Mouse (Mus musculus): ENCODE measurements around the gene Ttc7.

- TF ChIP-seq CTCF (IDR thresholded peaks at IDR 0.05 in 2 of 3, conservative IDR thresholded peaks at IDR 0.05 in 1 of 3; ENCODE audit: control insufficient read depth in 1 of 3, insufficient read depth in 1 of 3, low read depth in 2 of 3, low read length in 3 of 3, poor library complexity in 1 of 3, severe bottlenecking in 1 of 3) (no peak), EP300 (IDR thresholded peaks at IDR 0.05; ENCODE audit: low read depth in 1 of 2, low read length in 2 of 2) (no peak), MEF2A (IDR thresholded peaks at IDR 0.05; ENCODE audit: extremely low read depth, insufficient replicate concordance, low read depth, low read length, poor library complexity, severe bottlenecking) (no peak), TBP (IDR thresholded peaks at IDR 0.05; ENCODE audit: low read depth, low read length) (no peak), POLR2A (IDR thresholded peaks at IDR 0.05; ENCODE audit: control insufficient read depth in 1 of 2, insufficient read depth in 1 of 2, low read depth in 1 of 2, low read length in 2 of 2, poor library complexity in 1 of 2) (peak; percentile 68 to 81; a peak in 3 of 4 replicates), ZNF384 (IDR thresholded peaks at IDR 0.05; ENCODE audit: low read depth, low read length) (no peak), POLR2AphosphoS2 (IDR thresholded peaks at IDR 0.05; ENCODE audit: low read length) (no peak; the same call in 1 of the 2 replicates), SMC3 (IDR thresholded peaks at IDR 0.05; ENCODE audit: low read depth, low read length) (no peak), GATA1 (IDR thresholded peaks at IDR 0.05; ENCODE audit: low read depth, low read length) (no peak), TCF12 (IDR thresholded peaks at IDR 0.05; ENCODE audit: low read depth, low read length) (no peak), NELFE (IDR thresholded peaks at IDR 0.05; ENCODE audit: low read depth, low read length) (peak; percentile 47)
Measured at GRCm38 (mm10) chr17:87265792-87266186, 16.9 kb upstream of the Ttc7 start, which contains the start of gene Mcfd2.

Measured in MEL (cell line).